Mouse (Mus musculus) granulocyte monocyte progenitor cell, adult 5-6 weeks (primary cell): ENCODE data around the gene Plpp3. TPM values are rescaled to one million over a fixed set of nuclear protein-coding genes. Genes with fewer than 3 reads are reported as not detected.

Source experiments
- ATAC-seq: replicated peaks from 2 replicates; pipeline ENCODE4 v1.8.0; 2016; ENCODE audit warnings: mild to moderate bottlenecking, moderate TSS enrichment, inconsistent platforms; ENCODE audit not compliant: poor library complexity, severe bottlenecking
- total RNA-seq, 2 experiments: library from RNA; stranded (forward) in 1 of 2; stranded (reverse) in 1 of 2; fragments of 200-712, 200-1000 nt in 1 of 2; fragments of >200 nt in 1 of 2; fragmentation: Nextera tagmentation in 1 of 2; gene quantifications; 2 replicates each; pipeline ENCODE4 v1.2.3; 2014 to 2017

The Plpp3 gene
- total RNA-seq, 2 experiments from 2014 or later, result not detected

DNA sequence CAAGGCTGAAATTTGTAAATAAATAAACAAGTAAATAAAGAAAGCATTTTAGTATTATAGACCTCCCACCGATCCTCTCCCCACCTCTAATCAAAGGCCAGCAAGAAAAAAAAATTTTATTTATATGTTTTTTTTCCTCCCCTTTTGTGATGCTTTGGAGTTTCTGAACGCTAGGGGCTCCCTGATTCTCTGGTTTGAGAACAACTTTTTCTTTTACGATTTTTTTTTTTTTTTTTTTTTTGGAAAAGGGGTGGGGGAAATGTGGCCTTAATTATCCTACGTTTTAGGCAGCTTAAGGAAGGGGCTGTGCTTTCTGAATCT, 232 bp upstream of the Plpp3 start:
- ATAC-seq, result no peak

DNA sequence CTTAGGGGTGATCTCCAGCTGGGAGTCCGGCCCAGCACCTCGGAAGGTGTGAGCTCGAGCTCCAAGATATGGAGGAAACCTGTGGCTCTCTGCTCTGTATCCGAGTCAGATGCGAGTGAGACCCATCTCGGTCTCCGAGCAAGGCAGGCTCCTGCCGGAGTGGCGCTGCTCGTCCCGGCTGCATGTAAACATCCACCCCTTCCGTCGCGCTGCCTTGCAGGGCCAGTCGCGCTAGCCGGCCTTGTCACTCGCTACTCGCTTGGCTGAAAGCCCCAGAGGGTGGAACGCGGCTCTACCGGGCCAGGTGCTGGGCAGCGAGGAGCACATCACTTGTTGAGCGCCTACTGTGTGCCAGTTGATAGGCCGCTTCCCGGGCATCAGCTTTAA, 1.0 kb downstream of the Plpp3 start:
- ATAC-seq, result peak; percentile 51

DNA sequence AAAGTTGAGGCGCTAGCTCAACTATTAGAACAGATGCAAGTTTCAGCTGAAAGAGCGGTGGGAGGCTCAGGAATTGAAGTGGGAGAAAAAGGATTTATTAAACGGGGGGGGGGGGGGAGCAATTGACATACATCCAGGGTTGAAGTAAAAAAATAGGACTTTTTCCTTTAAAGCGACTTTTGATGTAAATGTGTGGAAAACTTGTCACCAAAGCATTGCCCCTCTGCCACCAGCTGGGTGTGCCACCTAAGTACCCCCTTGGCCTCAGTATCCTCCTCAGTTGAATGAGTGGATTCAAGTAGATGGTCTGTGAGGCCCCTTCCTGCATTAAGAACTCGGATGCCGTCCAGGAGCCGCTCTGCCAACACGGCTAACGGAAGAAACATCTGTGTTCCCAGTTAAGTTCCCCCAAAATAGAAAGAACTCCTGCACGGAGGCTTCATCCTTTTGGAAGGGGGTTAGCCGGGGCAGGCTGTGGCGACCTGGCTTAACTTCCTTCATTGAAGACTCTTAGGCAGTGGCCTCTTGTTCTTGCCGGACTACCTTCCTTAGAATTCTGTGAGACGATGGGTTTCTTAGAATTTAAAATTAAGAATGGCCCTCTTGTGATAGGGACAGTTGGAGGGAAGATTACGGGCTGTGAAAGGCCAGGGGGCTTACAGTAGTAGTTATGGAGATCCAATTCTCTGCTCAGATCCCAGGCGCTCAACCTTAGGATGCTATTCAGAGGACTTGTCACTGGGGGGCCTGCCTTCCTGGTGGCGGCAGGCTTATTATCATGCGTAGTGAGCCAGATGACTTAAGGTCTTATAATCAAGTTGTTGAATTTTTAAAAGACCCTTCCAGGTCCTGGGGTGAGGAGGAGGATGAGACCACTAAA, 1.7 kb downstream of the Plpp3 start:
- no peak for ATAC-seq

- no peak for ATAC-seq
Measured at GRCm38 (mm10) chr4:105159531-105159870, 2.4 kb downstream of the Plpp3 start.

GRCm38 (mm10) chr4:105160470-105160869, 3.3 kb downstream of the Plpp3 start:
- ATAC-seq, result no peak

DNA sequence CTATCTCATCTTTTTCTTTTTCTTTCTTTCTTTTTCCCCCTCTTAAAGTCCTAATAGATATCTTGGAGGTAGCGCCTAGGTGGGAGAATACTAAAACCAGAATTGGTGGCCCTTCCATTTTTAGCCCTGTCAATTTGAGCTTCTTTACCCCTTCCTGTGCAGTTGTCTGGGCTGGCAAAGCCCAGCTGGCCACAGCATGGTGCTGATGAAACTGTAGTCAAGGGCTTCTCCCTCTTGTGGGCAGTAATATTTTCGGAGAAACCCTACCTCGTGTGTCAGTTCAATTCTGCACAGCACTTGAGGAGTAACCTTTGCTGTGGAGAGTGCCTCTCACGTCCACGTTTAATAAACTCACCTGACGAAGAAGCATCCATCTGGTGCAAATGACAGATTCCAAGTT, 4.9 kb downstream of the Plpp3 start:
- no peak for ATAC-seq

DNA sequence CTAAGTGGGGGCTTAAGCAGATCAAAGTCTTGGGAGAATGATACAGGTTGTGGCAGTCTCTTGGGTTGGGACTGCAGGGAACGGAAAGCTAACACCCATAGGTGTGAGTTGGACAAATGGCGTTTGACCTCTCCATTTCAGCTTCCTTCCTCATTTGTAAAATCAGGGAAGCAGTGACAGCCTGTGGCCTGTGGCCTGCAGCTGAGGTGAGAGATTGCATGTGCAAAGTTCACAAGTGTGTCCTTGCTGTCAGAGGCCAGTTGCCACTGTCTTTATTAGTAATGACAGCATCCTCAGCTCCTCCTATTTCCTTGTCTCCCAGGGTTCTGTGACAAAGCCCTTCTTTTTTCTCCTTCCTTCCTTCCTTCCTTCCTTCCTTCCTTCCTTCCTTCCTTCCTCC, 5.5 kb downstream of the Plpp3 start:
- ATAC-seq, result peak; percentile 80

- ATAC-seq, result peak; percentile 71
Measured at GRCm38 (mm10) chr4:105163981-105164411, 6.8 kb downstream of the Plpp3 start.

DNA sequence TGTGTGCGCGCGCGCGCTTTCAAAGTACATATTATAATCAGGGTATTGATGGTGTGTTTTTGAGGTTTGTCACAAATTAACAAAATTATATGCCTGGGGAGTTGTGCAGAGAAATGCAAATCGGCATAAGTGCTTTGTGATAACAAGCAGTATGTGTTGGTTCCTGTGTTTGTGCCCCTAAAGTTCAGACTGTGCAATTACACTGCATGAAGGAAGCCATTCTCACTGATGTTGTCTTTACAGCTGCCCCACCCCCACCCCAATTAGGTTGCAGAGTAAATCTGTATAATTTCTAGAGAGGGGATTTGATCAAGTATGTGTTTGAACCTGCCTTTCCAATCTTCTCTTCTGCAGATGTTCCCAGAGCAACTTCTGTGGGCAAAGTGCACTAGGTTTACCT, 7.8 kb downstream of the Plpp3 start:
- no peak for ATAC-seq

- peak; percentile 74 for ATAC-seq
Measured at GRCm38 (mm10) chr4:105169093-105169571, 12.0 kb downstream of the Plpp3 start.

GRCm38 (mm10) chr4:105169826-105170810, 13.0 kb downstream of the Plpp3 start:
- ATAC-seq, result no peak

GRCm38 (mm10) chr4:105170811-105171401, 13.8 kb downstream of the Plpp3 start:
- no peak for ATAC-seq

DNA sequence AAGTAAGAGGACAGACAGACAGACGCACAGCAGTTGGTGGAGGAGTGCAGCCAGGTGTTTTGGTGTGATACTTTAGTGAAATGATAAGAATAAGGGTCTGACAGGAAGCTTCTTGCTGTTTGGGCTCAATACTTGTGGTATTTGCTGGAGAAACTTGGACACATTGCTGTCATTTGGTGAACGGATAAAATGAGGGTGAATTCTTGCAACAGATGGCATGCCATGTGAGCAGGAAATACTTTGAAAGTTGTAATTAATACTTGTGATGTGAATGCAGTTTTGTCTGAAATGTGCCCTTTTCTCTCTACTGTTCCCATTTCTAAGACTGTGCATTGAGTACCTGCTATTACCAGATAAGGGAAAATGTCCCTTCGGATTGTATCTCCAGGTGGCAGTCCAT, 14.3 kb downstream of the Plpp3 start:
- no peak for ATAC-seq

DNA sequence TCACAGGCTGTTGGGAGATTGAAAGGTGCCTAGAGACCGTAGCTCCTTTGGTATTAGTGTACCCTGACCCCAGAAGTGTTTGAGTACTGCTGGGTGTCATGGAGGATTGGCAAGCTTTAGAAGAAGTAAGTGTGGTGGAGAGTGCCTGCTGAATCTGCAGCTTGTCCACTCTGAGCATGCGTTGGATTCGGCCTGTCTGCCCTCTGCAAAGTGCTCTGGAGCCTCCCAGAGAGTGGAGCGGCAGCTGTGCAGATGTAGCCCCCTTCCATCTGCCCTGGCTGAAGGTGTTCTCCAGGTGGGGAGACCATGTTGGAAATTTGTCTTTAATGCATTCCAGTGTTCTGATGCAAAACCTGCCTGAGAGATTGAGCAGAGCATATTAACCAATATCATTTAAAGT, 17.6 kb downstream of the Plpp3 start:
- ATAC-seq, result no peak

- ATAC-seq, result peak; percentile 12; the same call in 1 of the 2 replicates
Measured at GRCm38 (mm10) chr4:105175255-105176035, 18.3 kb downstream of the Plpp3 start.

DNA sequence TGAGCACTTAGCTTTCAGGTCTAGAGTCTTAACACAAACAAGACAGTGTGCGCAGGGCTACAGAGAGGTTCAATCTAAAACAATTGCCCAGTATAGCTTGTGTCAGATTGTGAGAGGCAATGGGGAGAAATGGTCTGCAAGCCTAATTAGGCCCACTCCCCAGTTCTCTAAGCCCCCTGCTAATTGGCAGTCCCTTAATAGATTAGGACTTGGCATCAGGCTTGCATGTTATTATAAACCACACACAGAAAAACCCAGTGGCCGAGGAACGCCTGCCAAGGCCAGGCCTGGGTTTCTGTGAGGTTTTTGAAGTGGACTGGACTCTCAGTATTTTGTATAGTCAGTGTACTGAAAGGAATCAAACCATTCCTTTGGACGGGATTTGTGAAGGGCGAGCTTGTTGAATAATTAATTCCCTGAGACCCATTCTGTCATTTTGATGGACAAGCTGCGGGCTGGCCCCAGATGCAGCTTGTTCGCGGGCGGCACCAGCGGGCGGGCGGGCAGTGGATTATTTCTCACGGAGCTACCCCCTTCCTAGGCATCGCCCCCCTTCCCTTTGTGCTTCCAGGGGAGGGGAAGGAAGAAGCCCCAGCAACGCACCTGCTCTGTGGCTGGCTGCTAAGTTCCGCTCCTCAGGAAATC, 24.0 kb downstream of the Plpp3 start:
- no peak for ATAC-seq

DNA sequence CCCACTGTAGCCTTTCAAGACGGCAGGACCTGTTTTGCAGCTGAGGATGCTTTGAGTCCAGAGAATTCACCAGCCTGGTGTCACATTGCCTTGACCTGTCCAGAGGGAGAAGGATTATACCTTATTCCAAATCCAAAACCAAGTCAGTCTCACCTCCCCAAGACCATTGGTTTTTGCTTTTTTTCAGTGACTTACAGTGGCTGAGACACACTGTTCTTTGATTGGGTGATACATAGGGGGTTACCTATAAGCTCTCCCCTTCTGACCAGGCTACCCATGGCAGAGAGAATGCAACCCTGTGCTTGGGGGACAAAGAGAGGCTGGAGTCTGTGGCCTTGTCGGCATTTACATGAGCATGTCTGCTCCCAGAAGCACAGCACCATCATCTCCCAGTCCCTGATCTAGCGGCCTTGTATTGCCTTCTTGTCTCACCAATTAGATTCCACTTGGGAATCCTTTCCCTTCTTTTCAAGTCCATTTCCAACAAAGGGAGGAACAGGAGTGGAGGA, 24.6 kb downstream of the Plpp3 start:
- no peak for ATAC-seq

DNA sequence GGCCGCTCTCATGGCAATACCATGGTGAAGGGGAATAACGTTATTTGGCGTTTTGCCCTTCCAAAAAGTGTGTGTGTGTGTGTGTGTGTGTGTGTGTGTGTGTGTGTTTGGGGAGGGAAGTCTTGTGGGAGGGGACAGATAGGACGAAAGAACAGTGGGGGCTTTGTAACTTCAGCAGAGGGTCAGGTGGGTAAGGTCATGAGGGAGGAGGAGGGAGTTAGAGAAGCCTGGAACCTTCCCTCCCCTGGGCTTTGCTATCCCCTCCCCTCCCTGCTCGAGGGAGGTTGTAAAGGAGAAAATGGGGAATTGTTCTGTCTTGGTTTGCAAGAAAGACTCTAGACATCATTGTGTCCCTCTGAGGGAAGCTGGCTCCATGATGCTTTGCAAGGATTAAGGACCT, 25.1 kb downstream of the Plpp3 start:
- ATAC-seq, result no peak

- ATAC-seq, result no peak
Measured at GRCm38 (mm10) chr4:105184490-105184889, 27.3 kb downstream of the Plpp3 start.
